Mouse (Mus musculus) gastrocnemius, postnatal 25 days (tissue): ENCODE measurements at regions not wholly inside any gene's neighbourhood (a gene's known extent, or its start where the extent isn't known, plus 50 kb on each side); places are given as distances from the start of the nearest gene placed in this dataset.

ENCODE experiments used
- DNase-seq: peaks from one replicate; pipeline ENCODE4 v3.0.0; 2022

DNA sequence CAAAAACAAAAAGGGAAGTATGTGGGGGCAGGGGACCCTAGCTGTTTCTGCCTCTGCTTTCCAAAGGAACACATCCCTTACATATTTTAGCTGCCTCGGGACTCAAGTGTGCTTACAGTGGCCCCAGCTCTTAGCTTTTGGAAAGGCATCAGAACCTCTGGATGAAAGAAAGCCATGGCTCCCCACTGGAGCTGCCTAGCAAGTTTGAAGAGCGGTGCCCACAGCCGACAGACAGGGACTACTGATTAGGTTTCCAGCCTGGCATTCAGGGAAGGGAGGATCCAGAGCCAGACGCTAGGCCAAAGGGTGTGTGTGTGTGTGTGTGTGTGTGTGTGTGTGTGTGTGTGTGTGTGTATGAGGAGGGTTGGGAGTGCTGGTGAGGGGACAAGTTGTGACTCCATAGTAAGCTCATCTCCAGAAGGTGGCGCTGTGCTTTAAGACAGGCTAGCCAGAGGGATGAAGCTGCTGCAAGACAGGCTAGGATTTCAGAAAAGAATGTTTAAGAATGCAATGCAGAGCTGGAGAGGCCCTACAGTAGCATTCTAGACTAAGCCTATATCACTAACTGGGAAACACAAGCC lies 318.9 kb downstream of the Mycn start:
- DNase-seq = peak; percentile 33

DNA sequence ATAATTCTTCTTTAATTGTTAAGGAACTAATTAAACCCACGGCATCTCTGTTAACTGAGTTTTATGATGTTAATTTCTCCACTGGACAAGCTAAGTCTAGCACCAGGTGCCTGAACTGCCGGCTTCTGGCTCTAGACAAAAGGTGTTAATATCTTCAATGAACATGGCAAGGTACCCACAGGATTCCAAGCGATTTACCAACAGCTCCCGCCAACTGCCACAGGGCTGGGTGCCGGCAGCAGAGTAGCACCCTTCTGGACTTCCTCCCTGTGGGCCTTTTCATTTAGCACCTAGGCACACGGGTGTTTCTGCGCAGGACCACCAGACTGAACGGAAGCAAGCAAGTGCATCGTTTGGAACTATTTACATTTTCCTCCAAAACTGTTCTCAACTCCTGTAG lies 320.2 kb downstream of the Mycn start:
- no peak for DNase-seq

DNA sequence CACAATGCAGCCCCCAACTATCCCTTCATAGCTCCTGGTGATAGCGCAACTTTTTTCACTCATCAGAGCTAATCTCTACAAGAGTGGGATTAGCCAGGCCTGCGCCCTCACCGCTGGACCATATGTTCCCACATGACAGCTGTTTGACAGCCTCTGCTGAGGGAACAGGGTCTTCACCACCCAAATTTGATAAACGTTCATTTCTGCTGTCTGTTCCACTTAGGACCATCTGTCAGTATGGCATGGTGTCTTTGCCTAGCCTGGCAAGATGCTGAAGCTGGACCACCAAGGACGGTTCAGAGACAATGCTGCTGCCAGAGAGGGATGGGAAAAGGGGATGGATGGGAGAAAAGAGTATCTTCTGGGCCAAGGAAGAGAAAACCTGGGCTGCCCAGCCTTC lies 321.4 kb downstream of the Mycn start:
- no peak for DNase-seq

DNA sequence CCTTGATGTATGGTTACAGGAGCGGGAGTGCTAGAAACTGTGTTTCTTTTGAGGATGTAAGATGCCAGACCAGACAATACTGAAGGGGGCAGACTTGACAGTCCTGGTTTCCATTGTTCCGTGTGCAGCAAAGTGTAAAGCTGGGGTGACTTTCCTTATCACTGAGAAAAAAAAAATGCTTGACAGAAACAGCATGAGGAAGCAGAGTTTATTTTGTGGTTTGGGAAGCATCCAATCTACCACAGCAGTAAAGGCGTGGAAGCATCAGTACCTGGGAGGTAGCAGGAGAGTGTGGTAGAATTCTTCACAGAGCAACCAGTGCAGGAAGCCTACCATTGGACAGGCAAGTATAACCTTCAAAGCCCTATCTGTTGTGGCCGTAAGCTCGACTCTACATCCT lies 322.3 kb downstream of the Mycn start:
- DNase-seq = no peak

DNA sequence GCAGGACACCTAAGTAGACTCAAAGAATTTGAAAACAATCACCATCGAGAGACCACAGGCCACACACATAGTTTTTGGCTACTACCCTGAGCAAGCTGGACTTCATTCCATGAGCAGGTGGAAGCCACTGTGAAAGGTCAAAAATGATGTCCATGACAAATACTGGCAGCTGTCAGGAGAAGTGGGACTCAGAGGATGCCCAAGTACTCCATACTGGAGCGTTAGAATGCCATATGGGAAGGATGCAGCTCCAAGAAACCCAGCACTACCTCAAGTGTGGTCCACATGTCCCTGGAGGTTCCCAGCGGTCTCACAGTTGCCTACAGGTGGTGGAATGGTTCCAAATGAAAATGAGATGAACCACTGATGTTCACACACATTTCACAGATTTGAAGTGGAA lies 329.2 kb downstream of the Mycn start:
- no peak for DNase-seq

DNA sequence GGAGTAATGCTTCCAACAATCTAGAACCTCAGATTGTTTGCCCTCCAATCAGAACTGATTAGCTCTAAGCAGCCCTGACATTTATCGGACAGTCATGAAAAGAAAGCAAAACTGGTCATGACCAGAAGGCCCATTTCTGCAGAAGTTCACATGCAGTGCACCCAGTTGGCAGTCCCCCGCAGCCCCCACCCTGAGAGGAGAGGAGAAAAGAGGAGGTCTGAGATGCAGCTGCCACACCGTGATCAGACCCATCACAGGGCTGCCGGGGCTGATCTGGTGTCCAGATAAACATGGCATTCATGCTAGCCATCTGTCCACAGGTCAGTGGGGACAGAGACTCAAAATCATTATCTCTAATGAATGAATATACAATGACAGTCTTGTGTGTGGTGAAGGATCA lies 330.9 kb downstream of the Mycn start:
- DNase-seq = no peak

DNA sequence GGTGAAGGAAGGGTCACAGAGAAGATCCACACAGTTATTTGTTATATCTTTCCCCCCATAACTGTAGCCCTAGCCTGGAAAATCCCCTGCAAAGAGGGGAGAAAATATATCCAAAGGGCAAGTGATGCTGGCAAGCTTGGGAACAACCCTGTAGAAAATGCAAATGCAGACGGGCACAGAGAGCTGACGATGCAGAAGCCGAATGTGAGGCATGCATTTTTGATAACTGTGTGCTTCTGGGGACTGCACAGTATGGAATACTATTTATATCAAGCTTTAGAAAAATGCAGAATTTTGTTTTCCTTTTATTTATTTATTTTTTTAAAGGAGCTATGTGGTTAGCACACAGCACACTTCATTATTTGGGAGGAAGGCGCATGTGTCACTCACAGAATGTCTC lies 333.7 kb downstream of the Mycn start:
- no peak for DNase-seq

DNA sequence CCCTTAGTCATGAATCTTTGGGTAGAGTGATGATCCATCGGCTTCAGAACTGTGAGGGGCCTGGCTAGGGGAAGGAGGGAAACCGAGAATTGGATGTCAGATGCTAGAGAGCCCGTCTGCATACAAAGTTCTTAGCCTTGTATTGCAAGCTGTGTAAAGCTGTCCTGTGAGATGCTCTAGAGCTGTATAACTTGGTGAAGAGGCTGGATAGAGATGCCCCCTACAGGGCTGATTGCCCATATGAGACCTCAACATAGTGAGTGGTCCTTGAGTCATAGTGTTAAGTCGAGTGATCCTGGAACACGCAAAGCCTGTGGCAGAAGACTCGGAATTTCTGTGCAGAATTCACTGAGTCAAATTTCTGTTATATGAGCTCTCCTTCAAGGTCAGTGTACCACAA lies 334.8 kb downstream of the Mycn start:
- DNase-seq = no peak

DNA sequence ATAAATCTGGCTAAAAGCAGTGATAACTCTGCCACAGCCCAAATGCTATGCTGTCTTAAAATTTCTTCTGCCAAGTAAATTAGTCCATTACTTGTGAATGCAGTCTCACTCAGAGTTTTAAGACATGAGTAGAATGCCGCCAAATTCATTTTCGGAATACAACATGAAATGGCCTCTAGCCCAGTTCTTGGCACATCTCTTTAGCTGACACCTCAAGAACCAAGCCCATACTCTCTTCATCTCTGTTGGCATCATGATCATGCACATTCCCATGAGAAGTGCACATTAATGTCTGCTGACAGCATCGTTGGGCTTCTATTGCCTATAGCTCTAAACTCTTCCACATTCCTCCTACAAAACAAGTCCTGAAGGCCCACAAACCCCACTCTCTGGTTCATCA lies 336.2 kb downstream of the Mycn start:
- no peak for DNase-seq

DNA sequence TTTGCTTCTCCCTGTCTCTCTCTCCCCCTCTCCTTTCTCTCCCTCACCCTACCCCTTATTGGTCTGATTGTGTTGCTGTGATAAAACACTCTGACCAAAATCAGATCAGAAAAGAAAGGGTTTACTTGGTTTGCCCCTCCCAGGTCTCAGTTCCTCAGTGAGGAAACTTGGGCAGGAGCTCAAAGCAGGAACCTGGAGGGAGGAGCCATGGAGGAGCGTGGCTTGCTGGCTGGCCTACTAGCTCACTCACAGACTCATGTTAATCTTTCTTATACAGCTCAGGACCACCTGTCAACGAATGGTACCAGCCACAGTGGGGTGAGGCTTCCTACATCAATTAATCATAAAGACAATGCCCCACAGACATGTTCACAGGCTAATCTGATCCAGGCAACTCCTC lies 339.4 kb downstream of the Fam49a start:
- DNase-seq = no peak

DNA sequence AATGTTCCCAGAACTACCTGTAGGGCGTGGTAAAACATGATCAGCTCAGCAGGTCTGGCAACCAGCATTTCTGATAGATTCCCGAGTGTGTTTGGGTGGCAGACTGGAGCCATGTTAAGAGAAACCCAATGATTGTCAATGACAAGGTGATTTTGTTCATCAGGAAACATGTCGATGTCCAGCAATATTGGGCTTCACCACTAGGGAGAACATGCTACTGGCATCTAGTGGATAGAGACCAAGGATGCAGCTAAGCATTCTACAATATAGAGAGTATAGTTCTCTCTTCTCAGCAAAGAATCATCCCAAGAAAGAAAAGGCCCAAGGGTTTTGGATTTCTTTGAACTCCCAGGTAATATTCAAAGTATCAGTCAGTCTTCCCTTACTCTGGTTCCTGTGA lies 333.5 kb downstream of the Fam49a start:
- no peak for DNase-seq

DNA sequence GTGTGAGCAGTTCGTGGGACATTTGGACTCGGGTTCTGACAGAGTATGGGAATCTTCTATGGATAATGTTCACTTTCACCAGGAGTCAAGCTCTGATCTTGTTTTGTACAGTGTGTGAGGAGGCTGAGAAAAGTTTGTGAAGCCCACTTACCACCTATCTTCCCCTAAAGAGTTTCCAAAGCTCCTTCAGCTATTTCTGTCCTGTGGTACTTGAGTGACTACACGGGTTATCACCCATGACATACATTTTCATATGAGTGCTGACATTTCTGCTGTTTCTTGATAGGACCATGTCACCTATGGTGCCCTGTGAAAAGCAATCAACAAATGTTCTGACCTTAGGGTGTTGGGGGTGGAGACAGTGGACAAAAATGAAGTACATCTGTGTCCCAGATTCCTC lies 332.6 kb downstream of the Fam49a start:
- no peak for DNase-seq

DNA sequence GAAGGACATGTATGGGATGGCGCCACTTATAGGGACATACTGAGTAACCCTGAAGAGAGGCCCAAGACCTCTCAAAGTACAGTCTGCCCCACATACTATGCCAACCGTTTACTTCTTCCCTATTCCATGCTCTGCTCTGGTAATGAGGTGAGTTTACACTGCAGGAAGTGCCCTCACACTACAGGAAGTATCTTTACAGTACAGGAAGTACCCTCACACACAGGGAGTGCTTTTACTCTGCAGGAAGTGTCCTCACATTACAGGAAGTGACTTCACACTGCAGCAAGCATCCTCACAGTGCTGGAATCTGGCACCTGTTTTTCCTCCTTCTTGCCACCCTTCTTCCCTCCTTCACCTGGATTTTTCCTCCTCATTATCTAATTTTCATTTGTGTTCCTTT lies 331.4 kb downstream of the Fam49a start:
- no peak for DNase-seq

DNA sequence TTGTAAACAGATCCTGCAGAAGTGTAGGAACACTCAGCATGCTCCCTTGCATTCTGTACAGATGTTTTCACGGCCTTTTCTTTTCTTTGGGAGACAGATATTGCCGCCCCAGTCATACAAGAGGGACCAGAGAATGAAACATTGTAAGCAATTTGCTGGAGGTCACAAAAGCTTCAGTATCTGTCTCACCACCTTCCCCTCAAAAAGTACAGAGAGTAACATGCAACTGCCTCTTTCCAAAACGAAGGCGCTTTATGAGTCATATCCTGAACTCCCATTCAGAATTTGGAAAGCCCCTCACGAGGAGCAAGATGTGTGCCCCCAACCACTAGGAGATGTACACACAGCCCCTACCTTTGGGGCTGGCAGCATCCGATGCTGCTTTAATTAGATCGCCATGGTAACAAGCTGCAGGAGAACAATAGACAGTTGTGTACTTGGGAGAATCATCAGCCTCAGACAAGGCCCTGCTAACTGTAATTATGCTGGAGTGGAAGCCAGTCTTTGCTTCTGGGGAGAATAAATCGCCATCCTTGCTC lies 328.9 kb downstream of the Fam49a start:
- DNase-seq = no peak

DNA sequence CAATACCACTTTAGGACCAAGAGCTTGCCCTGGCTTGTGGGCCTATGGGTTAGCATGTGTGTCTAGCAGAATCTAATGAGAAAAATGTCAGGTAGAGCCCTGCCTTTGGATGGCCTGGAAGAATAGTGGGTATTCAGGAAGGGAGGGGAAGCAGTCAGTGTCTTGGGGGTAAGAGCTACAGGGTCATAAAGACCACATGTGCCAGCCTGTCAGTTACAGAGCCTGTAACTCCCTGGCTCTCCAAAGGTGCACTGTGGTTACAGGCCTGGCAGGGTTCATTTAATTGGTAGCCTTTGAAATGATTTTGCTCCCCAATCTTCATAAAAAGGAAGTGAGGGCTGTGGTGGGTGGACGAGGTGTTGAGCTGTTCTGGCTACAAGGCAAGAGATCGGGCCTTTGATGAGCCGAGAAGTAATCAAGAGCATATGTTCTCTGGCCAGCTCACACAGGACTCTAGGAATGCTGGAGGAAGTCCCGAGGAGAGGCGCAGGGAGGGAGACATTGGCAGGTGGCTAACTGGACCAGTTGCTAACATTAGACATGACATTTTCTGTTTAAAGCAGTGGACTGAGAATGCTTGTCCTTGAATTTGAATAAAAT lies 326.9 kb downstream of the Fam49a start:
- DNase-seq = peak; percentile 5

DNA sequence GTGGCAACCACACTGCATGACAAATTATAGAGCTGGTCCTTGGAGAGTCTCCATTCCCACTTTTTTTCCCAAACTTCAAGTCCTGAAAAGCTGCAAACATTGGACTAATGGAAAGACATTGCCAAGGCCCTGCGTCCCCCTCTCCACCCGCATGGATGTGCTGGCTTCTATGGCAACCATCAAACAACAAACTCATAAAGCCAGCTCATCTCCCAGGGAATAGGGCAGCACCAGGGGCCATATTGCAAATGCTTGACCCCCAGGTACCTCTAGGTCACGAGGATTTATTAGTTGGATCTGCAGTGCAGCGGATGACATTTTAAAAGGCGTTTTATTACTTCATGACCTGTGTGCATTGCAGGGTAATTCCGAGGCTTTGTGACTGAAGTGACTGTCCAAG lies 324.5 kb downstream of the Fam49a start:
- DNase-seq = no peak

DNA sequence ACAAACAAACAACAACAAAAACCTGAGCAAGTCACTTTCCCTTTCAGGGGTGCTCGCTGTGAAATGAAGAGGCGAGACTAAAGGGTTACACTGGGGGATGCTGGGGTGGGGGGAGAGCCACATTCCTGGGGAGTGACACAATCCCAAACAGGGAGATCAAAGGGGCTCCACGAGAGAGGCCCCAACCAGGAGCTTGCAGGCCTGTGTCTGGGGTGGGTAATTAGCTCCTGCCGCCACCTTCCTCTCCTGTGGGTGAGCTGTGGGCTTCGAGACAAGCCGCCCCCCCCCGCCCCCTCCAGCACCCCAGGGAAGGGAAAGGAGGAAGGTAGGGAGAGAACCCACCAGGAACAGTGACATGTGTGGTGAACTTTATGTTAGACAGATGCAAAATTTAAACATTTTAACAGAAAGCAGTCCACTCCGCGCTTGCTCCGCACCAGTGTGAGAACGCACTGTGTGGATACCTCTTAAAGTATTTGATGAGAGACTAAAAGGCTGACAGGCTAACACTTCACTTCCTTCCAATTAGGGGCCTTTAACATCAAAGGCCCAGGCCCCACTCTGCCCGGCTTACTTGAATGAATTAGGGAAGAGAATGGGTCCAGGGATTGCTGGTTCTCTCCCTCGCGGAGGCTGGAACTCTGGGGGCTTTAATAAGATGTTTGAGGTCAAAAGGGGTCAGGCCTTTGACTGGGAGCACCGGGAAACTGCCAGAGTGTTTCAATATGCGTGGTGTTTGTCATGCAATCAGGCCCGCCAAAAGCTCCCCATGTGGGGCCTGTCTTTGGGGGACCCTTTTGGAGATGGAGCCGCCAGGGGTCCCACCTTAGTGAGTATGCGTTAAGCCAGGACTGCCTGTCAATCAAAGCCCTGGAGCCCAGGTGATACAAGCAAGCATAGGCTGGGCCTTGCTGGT lies 319.6 kb downstream of the Fam49a start:
- no peak for DNase-seq

DNA sequence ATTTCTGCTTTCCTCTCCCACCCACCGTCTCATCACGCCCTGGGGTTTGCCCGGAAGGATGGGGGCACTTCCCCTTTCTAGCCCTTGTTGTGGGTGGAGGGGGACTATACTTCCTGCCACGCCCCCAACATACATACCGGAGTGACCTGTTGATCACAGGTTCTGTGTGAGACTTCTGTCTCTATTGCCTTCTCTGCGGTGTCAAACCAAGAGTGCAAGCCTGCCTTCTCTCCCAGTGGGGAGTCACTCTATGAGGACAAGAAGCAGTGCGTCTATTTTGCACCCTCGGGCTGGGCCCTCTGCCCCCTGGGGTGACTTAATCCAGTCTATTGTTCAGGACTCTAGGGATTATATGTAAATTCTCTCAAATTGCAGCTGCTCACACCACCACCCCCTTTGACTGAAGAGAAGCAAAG lies 318.8 kb downstream of the Fam49a start:
- DNase-seq = no peak

DNA sequence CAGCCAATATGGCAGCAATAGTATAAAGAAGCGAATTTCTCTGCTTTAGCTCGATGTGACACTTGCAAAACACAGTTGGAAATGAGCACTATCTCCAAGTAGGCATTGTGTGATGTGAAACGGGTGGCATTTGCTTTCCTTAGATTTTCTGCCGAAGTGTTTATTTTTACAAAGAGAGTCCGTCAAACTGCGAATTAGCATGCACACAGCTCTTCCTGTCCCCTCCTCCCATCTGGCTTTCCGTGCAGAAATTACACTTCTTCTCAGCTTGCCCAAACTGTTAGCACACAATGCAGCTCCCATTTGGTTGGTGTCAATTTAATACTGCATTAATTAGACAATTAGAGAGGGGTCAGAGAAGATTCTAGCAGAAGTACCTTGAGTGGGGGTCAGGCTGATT lies 316.3 kb downstream of the Fam49a start:
- DNase-seq = no peak

DNA sequence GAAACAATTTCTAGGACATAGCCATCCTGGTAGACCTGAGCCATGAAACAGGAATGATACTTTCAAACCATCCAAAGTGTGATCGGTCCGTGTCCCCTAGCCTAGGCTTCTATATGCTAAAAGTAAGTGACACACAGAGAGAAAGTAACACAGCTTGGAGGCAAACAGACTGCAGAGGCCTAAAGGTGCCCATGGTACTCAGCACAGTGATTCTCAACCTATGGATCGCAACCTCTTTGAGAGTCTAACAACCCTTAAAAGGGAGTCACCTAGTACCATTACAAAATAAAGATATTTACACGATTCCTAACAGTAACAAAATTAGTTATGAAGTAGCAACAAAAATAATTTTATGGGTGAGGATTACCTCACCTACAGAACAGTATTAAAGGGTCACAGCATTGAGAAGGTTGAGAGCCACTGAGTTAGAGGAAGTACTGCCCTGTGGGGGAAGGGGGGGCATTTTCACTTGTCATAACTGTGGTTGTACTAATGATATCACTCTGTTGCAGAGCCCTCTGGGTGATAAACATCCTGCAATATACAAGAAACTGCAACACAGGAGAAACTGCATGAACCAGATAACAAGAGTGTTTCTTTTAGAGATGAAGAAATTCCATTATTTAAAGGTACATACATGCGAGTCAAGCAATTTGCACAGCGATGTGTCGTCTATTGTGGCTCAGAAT lies 308.8 kb downstream of the Fam49a start:
- no peak for DNase-seq

DNA sequence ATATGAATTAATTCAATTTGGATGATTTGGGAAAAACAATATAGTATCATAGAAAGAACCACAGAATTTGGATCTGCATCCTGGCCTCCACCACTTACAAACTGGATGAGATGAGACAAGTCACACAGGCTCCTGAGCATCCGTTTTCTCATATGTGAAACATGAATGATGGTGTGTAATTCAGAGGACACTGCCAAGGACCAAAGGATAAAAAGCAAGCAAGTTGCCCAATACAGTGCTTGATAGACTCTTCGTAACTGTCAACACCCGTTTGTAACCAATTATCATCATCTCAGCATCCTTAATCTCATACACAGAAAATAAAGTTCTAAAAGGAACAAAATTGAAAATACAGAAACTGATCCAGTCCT lies 305.8 kb downstream of the Fam49a start:
- no peak for DNase-seq

DNA sequence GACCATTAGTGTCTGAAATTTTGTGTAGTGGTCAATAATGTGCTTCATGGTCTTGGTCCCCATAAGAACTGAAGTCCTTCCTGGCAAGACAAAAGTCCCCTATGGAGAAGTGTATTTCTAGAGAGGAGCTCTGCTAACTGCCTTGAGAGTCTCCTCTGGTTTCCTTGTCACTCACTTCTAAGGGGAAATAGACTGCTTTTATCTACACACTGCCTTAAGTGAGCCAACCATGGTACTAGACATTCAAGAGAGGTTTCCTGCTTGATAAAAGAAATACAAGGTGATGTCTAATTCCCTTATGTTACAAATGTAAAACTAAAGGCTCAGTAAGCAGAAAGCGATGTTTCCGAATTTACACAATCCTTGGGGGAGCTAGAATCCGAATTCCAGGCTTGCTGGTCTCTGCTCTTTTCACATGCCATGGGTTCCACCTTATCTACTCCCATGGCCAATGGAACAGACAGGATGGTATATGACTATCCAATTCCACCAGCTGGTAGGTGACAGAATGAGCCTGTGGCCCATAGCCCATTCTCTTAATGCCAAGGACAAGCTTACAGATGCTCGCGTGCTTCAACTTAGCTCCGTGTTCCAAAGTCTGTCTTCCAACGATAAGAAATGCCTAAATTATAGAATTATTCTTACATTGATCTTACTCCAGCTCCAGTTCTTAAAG lies 305.3 kb downstream of the Fam49a start:
- no peak for DNase-seq
